Mouse (Mus musculus) cerebellum, adult 9-11 months (tissue): ENCODE results near the gene Nuak2.
A peak's percentile ranks its signal among the peaks of the same experiment; 100 is the strongest.

Experiments used
- DNase-seq: peaks from one replicate; pipeline ENCODE4 v3.0.0; 2022

Nuak2 gene

GRCm38 (mm10) chr1:132355841-132356242 is 39.9 kb downstream of the Nuak2 start:
- DNase-seq: peak; percentile 87

GRCm38 (mm10) chr1:132356841-132357240 is 40.9 kb downstream of the Nuak2 start:
- no peak for DNase-seq

GRCm38 (mm10) chr1:132361959-132362358 is 46.0 kb downstream of the Nuak2 start:
- DNase-seq: no peak

- peak; percentile 59 for DNase-seq
Observed at GRCm38 (mm10) chr1:132364388-132364787, 48.5 kb downstream of the Nuak2 start.

- DNase-seq: peak; percentile 82
Observed at GRCm38 (mm10) chr1:132364896-132365557, 49.1 kb downstream of the Nuak2 start.

GRCm38 (mm10) chr1:132365645-132366044 is 49.7 kb downstream of the Nuak2 start:
- DNase-seq: no peak

- no peak for DNase-seq
Observed at GRCm38 (mm10) chr1:132366235-132366634, 50.3 kb downstream of the Nuak2 start.

GRCm38 (mm10) chr1:132366937-132367336 is 51.0 kb downstream of the Nuak2 start:
- peak; percentile 43 for DNase-seq

GRCm38 (mm10) chr1:132367692-132368506 is 52.0 kb downstream of the Nuak2 start:
- peak; percentile 89 for DNase-seq

- peak; percentile 36 for DNase-seq
Observed at GRCm38 (mm10) chr1:132370681-132371173, 54.8 kb downstream of the Nuak2 start.

- no peak for DNase-seq
Observed at GRCm38 (mm10) chr1:132371298-132372081, 55.6 kb downstream of the Nuak2 start.

GRCm38 (mm10) chr1:132372354-132372753 is 56.4 kb downstream of the Nuak2 start:
- DNase-seq: no peak

GRCm38 (mm10) chr1:132372896-132373534 is 57.1 kb downstream of the Nuak2 start:
- DNase-seq: peak; percentile 41

- peak; percentile 64 for DNase-seq
Observed at GRCm38 (mm10) chr1:132374140-132374872, 58.4 kb downstream of the Nuak2 start.

GRCm38 (mm10) chr1:132374873-132375244 is 58.9 kb downstream of the Nuak2 start:
- no peak for DNase-seq

- peak; percentile 52 for DNase-seq
Observed at GRCm38 (mm10) chr1:132375256-132375655, 59.3 kb downstream of the Nuak2 start.

GRCm38 (mm10) chr1:132376211-132377054 is 60.5 kb downstream of the Nuak2 start:
- DNase-seq: peak; percentile 44

- DNase-seq: no peak
Observed at GRCm38 (mm10) chr1:132377055-132377365, 61.1 kb downstream of the Nuak2 start.

- no peak for DNase-seq
Observed at GRCm38 (mm10) chr1:132377811-132378210, 61.9 kb downstream of the Nuak2 start.

- peak; percentile 56 for DNase-seq
Observed at GRCm38 (mm10) chr1:132380550-132381100, 64.7 kb downstream of the Nuak2 start.

- peak; percentile 80 for DNase-seq
Observed at GRCm38 (mm10) chr1:132381929-132382328, 66.0 kb downstream of the Nuak2 start.
